Mouse (Mus musculus) gastrocnemius, adult 8-10 months (tissue): Measurements from ENCODE around the gene Lats2. TPM values are rescaled to one million over a fixed set of nuclear protein-coding genes. Genes with fewer than 3 reads are reported as not detected.
A peak's percentile ranks its signal among the peaks of the same experiment; 100 is the strongest.
"Not testable (repeated sequence)": the region's sequence is repeated elsewhere in the genome, so short reads cannot be mapped to it uniquely, and the experiment has no call there.

Experiments used
- DNase-seq, 2 experiments: peaks; one replicate each; pipeline ENCODE4 v3.0.0; 2022; ENCODE audit warnings: low spot score in 2 of 2
- total RNA-seq, 4 experiments: library from RNA; stranded (reverse); gene quantifications; 2 replicates each; pipeline ENCODE4 v1.2.4; 2022

Lats2 gene
- total RNA-seq, 4 experiments from 2014 or later = 15.7 to 23.4 (median 16.7) TPM

DNA sequence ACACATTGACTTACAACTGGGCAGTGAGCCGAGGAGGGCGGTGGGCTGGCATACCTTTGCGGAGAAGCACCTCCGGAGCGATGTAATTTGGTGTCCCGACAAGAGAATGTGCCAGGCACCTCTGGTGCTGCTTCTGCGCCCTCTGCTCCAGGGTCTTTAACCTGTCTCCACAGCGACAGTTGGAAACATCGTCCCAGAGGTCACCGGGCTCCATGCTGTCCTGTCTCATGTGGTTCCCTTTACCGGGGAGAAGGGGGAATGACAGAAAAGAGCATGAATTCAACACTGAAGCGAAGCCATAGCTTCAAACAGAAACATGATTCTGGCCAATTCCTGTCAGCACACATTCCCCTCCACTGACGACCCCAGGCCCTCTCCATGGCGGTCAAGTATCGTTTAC lies 62.1 kb downstream of the Lats2 start:
- peak in 1 of 2 experiments; percentile 0 for DNase-seq

DNA sequence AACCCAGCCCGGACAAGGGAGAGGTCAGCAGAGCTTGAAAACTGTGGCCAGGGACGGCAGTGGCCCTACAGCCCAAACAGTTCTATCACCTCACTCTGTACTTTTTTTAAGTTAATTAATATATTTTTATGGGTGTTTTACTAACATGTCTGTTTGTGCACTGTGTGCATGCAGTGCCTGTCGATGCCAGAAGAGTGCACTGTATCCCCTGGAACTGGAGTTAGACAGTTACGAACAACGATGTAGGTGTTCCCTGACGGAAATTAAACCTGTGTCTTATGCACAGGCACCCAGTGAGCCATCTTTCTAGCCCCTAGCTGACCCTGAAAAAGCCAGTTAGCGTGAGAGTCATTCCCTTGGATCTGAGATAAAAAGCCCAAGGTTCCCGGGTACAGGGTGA lies 62.6 kb downstream of the Lats2 start:
- no peak for DNase-seq

DNA sequence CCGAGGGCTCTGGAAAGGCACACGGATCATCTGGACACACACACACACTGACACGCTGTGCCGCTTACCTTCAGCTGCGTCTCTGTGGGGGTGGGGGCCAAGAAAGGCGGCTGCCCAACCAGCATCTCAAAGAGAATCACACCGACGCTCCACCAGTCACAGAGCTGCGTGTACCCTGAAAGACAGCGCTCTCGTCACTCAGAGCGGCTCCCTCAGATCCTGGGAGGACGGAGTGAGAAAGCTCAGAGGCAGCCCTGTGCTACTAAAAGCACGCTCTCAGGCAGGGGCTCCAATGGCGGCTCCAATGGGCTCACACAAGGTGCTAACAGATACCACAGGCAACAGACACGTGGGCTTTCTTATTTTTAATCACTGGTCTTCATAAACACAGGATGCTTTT lies 63.9 kb downstream of the Lats2 start:
- no peak for DNase-seq

DNA sequence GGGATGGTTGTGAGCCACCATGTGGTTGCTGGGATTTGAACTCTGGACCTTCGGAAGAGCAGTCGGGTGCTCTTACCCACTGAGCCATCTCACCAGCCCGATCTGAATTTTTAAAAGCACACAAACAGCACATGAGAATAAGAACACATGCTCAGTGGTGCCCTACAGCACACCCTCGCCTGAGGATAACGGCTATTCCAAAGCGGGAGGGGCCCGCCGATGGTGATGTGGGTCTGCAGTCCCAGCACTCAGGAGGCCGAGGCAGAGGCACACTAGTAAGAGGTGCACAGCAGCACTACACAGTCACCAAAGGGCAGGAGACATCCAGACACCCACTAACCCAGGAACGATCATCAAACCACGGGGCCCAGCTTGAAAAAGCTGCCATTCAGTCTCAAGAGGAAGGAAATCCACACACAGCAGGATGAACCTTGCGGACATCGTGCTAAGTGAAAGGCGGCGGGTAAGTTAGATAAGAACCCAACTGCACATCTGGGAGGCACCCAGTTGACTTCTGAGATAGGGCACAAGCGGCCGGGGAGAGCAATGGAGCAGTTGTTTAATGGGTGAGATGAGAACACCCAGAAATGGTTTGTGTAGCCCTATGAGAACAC lies 65.6 kb downstream of the Lats2 start:
- no peak for DNase-seq

DNA sequence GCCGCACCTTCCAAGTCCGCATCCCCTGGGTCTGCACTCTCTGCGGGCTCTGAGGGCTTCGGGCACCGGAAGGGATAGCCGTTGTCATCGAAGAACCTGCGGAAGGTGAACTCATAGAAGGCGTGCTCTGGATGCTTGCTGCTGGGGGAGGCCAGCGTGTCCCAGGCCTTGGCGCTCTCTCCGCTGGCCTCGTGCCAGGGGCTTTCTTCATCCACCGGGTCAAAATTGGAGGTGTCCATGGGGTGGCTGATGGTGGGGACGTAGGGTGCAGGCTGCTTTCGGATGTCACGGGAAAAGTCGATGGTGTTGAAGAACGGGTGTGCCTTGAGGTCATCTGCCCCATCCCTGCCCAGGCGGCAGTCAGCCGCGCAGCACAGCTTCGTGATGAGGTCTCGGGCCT lies 66.9 kb downstream of the Lats2 start:
- DNase-seq = no peak

DNA sequence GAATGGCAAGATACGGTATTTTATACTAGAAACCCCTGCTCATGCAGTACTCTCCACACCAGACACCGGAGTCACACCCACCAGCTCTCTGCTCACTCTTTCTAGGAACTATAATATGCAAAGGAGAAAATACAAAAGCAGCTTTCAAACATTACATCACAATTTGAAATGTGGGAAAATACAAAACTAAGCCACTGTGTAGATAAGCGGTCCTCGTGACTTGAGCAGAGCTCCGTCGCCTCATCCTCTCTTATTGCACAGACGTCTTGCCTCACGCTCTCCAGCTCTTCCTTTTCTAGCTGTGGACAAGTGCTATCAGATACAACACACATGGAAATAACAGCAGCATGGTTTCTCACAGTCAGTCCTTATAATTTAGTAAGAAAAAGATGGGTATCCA lies 67.5 kb downstream of the Lats2 start:
- DNase-seq = no peak

DNA sequence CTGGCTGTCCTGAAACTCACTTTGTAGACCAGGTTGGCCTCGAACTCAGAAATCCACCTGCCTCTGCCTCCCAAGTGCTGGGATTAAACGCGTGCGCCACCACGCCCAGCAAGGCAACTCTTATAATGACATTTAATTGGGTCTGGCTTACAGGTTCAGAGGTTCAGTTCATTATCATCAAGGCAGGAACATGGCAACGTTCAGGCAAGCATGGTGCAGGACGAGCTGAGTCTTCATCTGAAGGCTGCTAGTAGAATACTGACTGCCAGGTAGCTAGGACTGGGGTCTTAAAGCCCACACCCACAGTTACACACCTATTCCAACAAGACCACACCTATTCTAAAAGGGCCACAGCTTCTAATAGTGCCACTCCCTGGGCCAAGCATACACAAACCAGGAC lies 70.1 kb downstream of the Lats2 start:
- not testable (repeated sequence) for DNase-seq

DNA sequence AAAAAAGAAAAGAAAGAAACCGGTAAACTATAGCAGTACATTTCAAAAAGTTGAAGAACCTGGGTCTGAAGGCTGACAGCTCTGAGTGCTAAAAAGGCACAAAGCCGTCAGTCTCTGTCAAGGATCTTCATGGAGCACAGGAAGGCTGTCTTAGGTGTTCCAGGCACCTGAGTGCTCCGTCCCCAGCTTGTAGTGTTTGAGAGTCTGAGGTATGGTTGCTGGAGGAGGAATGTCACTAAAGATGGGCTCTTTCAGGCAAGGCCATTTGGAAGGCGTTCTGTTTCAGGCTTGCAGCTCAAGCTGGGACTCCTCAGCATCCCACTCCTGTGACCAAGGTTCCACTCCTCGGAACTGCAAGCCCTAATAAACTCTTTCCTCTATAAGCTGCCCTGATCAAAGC lies 70.7 kb downstream of the Lats2 start:
- DNase-seq = no peak

DNA sequence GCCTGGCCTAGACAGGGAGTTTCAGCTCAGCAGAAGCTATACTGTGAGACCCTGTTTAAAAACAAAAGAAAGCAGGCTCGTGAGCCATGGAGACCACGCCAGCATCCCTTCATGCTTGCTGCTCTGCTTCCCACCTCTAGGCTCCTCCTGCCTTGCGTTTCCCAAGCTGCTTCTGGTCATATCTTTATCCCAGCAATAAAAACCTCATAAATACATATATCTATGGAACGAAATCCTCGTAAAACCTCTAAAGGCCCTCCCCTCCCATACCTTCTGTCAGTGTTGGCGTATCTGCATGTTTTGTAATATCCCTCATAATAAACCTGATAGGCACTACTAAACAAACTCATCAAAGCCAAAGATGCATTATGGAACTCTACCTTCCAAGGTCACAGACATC lies 71.5 kb downstream of the Lats2 start:
- DNase-seq = no peak

DNA sequence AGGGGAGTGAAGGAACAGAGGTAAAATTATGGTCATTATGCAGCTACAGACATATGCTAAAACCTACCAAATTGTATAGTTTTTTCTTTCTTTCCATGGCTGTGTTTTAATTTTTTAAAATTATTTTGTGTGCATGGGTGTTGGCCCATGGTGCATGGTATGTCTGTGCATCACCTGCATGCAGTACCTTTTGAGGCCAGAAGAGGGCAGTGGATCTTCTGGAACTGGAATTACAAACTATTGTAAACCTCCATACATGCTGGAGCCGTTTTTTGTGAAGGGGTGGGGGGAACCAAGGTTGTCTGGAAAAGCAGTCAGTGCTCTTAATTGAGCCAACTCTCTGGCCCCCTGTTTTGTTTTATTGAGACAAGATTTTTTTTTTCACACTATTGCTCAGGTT lies 73.6 kb downstream of the Lats2 start:
- peak; percentile 37 to 46 for DNase-seq

DNA sequence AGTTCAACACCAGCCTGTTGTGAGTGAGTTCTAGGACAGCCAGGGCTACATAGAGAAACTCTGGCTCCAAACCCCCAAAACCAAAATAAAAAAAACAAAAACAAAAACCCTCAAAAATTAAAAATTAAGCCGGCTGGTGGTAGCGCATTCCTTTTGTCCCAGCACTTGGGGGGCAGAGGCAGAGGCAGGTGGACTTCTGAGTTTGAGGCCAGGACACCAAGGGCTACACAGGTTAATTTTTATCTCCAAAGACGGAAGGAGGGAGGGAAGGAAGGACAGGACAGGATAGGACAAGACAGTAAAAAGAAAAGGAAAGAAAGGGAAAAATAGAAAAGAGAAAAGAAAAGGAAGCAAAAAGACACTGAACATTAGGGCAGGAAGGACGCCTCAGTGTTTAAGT lies 75.4 kb downstream of the Lats2 start:
- DNase-seq = no peak

DNA sequence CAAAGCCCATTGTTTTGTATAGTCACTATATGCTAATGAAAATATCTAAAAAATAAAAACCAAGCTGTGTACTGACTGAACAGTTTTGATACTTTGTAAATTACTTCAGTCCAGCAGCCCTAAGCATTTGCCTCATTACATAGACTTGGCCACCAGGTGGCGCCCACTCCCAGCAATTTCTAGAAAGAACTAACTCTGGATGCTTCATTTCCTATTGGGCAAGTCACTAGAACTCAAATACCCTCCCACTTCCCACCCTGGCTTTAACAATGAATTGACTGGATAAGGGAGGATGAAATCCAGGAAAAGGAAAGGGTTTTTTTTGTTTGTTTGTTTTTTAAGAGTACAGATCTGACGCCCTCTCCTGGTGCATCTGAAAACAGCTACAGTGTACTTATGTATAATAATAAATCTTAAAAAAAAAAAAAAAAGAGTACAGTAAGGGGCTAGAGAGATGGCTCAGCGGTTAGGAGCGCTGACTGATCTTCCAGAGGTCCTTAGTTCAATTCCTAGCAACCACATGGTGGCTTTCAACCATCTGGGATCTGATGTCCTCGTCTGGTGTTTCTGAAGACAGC lies 78.1 kb downstream of the Lats2 start:
- DNase-seq = peak; percentile 63 to 65

DNA sequence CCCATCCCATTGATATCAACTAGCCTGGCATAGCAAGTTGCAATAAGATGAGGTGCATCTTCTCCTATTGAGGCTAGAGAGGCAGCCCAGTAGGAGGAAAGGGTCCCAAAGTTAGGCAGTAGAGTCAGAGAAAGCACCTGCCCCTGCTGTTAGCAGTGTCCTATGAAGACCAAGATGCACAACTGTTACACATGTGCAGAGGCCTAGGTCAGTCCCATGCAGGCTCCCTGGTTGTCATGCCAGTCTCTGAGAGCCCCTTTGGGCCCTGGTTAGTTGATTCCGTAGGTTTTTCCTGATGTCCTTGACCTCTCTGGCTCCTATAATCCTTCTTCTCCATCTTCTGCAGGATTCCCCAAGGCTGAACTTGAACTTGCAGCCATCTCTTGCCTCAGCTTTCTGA lies 78.7 kb downstream of the Lats2 start:
- DNase-seq = no peak

DNA sequence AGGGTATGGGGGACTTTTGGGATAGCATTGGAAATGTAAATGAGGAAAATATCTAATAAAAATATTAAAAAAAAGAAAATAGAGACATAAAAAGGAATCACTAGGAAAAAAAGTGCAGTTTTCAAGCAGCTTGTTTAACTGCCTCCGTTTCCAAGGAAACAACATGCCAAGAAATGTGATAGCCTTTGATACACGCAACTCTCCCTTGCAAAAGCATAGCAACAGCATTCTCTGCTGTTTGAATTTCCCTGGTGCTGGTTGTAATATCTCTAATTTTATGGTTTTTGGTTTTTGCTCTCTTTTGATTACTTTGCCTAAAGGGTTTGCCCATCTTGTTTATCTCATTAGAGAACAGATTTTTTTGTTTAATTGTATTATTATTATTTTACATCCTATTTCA lies 82.7 kb downstream of the Lats2 start:
- no peak for DNase-seq

DNA sequence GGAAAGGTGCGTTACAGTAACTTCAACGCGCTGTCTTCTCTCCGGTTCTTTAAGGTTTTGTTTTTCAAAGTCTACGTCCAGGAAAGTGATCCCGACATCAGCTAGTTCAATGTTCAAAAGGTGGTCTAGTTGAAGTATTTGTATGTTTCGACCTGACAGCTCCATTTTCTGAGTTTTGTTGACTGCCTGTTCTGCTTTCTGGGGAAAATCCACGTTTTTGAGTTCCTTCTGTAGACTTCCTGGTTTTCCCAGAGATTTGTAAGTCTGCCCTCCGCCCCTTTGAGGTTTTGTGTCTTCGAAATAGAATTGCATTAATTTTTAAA lies 92.6 kb downstream of the Lats2 start:
- no peak for DNase-seq

DNA sequence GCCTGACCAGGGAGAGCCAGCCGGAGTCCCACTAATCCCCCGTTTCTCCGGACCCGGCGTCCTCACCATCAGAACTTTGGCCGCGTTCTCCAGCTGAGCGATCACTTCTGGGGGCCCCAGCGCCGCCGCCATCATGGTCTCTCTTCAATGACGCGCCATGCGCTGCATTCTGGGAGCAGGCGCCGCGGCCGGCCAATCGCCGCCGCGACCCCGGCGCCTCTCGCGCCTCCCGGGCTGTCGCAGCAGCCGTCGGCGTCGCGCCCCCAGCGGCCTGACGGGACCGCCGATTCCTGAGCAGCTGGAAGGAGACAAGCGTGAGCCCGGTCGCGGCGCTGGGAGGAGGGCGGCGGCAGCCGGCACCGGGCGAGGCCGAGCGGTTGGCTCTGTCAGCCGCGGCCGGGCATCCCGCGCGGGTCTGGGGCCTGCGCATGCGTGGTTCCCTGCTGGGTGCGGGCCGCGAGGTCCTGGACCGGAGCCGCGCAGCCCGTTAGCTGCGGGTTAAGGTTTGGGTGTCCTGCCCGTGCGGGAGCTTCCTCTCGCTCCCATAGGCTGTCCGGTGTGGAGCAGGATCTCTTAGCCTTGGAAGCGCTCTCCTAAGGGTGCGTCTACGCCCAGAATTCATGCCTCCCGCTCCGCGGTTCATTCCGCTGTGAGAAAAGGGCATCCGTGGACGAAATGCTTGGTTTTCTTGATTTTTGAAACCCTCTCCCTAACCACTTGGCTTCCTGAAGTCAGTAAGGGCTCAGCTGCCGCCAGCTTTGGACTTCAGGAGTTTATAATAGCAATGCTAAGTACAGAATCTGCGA lies 93.2 kb downstream of the Lats2 start, which contains the start of gene Xpo4:
Gene Xpo4 (minus strand): TSS at position 609 of the 806 bp plus-strand sequence.
- peak; percentile 65 to 72 for DNase-seq

DNA sequence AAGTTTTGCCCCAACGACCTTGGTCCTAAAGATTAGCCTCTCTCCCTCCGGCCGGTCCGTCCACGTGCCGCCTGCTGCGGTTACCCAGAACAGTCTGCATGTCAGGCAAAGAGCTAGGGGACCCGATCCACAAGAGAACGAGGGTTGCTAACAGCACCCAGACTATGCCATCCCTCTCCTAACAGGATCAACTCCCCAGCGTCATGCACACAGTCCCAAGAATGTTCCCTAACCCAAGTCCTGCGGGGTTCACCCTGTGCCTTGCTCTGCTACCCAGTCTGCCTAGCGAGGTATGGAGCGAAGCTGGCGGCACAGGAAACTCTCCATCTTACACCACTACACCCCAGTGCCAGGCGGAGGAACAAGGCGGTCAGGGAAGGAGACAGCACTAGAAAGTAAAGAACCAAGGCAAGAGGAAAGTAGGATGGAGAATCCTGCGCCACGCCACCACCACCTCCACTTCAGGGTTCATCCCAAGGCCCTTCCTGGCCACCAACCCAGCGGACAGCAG lies 93.8 kb downstream of the Lats2 start:
- no peak for DNase-seq

DNA sequence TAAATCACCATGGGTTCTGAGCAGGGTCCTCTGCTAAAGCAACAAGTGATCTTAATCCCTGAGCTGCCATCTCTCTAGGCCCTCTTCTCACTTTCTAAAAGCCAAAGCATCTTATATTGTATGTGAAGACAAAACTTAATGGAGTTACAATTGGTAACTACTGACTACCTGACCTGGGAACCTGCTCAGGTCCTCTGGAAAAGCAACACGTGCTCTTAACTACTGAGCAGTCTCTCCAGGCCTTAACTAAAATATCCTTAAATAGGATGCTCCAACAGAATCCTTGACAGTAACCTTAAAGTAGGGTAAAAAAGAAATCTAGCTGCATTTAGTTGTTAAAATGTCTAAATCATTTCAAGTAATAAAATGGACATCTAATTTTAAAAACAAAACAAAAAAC lies 94.6 kb downstream of the Lats2 start:
- no peak for DNase-seq

DNA sequence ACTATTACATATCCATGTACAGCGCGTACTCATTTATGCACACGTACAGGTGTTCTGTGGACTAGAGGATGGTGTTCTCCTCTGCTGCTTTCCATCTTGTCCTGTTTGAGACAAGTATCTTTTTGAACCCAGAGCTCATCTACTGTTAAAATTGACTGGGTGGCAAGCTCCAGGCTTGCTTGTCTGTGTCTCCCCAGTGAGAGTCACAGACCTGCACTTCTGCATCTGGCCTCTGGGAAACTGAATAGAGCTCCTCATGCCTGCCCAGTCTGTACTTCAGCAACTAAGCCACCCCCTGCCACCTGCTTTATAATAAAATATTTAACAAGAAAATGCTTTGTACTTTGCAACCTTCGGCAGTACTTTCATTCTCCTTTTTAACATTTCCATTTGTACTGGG lies 99.9 kb downstream of the Lats2 start:
- DNase-seq = no peak

DNA sequence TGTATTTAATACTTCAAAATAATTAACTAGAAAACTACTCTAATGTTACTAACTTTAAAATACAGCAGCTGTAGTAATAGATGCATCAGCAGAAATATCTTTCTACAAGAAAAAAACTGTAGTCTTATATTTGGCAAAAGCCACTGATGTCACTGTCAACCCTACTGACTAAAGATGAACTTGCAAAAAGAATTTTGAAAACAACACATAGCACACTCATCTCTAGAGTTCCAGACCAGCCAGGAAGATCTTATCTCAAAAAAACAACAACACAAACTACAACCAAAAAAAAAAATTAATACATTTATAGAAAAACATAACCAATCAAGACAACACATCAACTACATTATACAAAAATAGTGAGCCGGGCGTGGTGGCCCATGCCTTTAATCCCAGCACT lies 100.7 kb downstream of the Lats2 start:
- DNase-seq = no peak

DNA sequence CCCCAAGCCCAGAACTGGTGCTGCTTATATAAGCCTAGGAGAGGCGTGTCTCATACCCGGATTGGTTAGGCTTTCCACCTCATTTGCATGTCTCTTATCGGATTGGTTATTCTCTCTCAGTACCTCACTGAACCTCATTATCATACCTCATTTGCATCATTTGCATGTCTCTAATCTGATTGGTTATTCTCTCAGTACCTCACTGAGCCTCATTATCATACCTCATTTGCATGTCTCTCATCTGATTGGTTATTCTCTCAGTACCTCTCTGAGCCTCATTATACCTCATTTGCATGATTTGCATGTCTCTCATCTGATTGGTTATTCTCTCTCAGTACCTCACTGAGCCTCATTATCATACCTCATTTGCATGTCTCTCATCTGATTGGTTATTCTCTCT lies 101.7 kb downstream of the Lats2 start:
- not testable (repeated sequence) for DNase-seq

DNA sequence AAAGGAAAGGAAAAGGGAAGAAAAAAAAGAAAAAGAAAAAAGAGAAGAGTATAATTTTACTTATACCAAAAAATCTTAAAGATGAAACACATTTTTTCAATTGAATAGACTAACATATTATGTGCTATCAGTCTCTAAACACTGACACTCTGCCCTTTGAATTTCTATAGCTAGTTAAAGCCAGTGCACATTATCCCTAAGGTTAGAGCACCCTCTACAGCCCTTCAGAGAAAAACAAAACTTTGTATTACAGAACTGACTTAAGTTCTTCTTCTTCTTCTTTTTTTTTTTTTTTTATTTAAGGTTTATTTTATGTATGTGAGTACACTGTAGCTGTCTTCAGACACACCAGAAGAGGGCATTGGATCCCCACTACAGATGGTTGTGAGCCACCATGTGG lies 108.7 kb downstream of the Lats2 start:
- DNase-seq = no peak

DNA sequence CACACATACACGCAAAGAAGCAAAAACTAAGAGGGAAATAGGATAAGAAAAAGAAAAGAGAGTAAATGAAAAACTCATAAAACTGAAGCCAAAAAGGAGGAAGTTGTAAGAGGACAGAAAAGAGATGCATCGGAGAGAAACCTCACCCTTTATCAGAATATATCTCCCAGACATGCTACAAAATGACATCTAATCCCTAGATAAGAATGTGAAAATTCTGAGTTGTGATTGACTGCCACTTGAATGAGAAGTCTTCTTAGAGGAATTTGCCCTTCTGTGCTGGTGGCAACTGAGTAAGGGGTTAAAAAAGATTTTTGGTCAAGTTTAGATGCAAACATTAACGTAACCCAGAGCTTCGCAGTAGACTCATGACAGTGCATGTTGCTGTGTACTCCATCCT lies 112.0 kb downstream of the Lats2 start:
- no peak for DNase-seq
